Mouse (Mus musculus) kidney, adult 8-10 months (tissue): ENCODE measurements around the gene Sele.

Experiments
- DNase-seq, 2 experiments: peaks; one replicate each; pipeline ENCODE4 v3.0.0; 2022

Gene Sele

DNA sequence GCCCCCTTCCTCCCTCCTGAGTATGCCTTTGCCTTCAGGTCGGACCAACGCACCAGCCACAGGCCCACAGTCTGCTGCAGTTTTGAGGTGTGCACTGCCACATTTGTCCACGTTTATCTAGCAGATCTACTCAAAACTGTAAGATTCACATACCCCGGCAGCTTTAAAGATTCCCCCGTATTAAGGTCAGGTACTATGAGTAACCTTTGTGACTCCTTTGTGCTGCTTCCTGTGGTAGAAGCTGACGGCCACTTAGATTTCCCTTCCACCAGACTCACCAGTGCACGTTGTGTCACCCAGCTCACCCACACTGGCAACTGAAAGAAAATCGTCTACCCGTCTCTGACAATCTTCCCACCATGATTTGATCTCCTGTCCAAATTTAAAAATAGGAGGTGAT, 25.1 kb downstream of the Sele start:
- no peak for DNase-seq

DNA sequence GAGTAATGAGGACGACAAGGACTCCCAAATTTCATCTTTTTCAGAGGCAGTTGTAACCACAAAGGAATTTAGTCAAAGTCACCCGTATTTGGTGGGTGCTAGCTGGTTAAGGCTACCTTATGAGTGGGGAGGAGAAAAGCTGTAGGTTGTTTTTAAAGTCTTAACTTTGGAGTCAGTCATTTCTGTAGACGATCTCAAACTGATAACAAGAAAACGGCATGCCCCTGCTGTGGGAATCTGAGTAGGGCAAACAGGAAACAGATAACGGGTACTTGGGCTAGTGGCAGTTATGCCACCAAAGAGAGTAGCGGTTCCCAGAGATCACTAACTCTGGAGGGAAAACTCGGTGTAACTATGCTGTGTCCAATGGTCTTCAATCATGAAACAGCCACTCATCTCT, 25.8 kb downstream of the Sele start:
- no peak for DNase-seq

DNA sequence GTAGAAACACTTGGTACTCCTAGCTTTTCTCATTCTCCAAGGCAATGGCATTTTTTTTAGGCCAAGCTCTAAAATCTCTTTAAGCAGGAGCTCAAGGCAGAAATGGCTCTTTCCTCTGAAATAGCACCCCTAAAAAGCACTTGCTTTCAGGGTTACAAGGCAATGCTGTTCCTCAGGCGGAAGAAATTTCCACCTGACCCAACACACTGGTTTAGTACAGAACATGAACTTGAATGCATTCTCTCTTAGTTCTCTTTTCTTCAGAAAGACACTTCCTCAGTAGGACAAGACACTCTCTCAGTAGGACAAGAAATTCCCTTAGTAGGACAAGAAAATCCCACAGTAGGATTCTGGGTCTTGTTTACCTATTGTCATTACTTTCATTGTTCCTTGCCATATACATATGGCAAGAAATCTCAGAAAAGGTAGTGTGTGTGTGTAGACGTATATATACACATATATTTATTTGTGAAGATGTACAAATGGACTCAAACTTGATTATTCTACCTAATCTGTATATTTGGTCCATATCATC, 26.6 kb downstream of the Sele start:
- DNase-seq, result no peak

DNA sequence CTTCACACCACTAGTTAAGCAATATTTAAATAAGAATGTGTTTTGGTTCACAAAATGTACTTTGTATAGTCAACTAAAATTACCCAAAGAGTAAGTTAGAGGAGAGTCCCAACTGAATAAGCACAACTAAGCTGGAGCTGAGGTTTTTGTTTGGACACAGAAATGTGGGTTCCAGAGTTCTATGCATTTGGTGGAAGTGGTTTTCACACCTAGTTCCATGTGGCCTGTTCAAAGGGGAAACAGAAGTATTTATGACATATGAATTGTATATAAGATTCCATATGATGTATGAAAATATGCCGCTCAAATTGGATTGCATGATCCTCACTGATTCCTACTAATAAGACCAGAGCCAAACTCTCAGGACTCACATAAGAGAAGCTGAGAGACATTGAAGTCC, 27.4 kb downstream of the Sele start:
- no peak for DNase-seq

DNA sequence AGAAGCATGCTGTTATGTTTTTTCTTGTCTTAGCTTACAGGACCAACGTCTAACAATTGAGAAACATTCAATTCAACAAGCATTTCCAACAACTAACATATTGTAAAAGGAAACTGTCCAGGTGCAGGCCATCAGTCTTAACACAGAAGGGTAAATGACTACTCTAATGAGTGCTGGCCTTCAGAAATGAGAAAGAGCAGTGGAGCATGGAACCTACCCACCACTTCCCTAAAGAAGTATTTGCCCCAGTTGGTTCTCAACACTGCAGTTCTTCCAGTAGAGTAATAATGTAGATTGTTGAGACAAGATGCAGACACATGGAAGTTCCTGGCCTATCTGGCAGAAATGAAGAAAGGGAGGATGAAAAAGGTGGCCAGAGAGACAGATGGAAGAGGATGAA, 28.4 kb downstream of the Sele start:
- DNase-seq, result no peak

DNA sequence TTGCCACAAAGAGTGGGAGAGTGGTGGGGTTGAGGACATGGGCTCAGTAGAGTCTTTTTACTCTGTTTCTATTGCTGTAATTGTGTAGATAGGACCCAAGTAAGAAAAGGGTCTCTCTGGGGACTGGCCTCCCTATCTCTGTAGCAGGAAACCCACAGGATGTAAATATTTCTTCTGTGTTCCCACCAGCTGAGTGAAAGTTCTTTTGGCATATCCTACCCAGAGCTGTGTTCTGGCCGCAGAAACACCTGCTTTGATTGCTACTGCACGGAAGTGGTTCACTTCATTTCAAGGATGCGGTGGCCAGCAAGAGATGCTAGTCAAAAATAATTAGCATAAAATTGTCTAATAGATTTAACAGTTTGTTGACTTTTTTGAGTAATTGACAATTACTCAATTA, 29.0 kb downstream of the Sele start:
- no peak for DNase-seq

DNA sequence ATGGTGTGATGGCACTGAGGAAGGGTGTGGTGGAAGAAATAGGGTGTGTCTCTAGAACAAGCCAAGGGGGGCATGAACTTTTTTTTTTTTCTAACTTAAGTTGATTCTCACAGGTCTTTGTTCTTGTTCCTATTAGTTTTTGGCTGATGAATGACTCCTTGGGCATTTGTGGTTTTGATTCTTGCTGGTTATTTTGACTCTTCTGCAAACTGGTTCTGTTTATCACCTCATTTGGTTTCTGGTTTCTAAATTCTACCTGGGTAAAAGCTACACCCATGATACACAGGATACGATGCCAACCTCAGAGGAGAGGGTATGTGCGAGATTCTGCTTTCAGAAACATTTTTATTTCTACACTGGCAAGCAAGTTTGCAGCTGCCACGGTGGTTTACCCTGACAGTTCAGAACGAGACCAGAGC, 30.3 kb downstream of the Sele start:
- no peak for DNase-seq

DNA sequence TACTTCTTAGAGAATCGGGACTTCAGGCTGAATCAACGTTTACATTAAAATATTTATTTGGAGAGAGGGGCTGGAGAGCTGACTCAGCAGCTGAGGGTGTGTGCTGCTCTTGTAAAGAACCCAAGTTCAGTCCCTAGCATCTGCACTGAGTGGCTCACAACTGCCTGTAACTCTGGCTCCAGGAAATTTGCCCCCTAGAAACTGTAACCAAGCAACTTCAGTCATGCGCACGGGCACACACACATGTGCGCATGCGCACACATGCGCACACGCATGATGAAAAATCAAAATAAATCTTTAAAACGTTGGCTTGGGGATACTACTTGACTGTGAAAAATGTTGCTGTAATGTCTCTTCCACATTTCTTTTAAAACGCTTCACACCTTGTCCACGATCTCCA, 31.1 kb downstream of the Sele start:
- DNase-seq, result no peak

DNA sequence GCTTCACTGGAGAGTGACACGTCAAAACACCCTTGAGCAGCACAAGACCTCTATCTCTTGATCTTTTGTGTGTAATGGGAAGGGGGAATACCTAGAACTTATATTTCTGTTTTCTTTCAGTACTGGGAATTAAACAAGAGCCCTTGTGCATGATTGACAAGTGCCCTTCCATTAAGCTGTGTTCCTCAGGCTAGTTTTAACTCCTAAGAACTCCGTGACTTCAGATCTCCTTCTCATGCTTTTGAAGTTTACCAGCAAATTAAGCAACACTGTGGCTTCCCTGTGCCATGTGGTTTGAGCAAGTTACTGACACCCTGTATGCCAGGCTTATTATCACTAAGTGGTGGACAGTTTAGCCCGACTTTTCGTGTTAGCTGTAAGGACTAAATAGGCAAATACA, 35.0 kb downstream of the Sele start:
- no peak for DNase-seq

DNA sequence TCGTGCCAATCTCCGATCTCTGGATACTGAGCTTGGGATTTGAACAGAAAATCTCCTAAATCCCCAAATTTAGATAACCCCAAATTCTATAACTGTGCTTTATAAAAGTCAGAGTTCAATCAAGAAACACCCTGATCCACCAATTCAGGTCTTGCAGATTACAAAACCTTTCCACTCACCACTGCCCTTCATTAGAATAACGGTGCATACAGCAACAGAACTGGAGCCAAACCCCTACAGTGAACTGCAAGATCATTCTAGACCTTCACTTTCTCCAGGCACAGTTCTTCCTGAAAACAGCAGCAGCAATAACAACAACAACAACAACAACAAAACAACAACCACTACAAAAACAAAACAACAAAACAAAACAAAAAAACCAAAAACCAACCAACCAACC, 38.8 kb downstream of the Sele start:
- DNase-seq, result no peak

DNA sequence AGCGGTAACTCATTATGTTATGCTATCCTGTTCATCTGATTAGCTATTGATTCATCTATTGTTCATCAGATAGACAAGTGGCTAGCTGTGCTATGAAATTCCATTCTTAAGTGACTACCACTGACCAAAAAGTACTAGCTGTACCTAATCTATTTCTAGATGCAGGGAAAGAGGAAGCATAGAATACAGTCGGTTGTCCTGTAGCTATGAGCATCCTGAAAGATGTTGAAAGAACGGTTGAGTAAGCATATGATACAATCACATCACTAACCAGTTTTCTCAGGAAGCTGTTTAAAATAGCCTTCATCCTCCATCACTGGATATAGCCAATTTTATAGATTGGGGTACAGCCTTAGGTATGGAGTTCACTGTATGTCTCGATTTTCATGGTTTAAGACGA, 39.8 kb downstream of the Sele start:
- DNase-seq, result no peak

DNA sequence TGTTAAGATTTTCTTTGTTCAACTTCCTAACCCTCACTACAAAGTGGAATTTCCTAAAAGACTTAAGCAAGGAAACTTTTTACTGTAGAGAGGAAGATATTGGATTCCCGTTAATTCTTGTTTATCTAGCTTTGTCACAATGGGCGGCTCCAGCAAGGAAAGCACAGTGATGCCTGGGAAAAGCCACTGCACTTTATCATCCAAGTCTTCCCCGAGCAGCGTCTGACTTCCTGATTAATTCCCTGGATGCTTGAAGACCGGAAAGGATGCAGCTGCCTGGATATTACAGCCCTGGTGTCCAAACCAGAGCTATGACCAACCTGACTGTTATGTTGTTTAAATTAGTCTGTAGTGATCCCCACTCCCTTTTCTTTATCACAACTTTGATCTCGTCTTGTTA, 48.7 kb downstream of the Sele start:
- peak; percentile 13 to 20 for DNase-seq

DNA sequence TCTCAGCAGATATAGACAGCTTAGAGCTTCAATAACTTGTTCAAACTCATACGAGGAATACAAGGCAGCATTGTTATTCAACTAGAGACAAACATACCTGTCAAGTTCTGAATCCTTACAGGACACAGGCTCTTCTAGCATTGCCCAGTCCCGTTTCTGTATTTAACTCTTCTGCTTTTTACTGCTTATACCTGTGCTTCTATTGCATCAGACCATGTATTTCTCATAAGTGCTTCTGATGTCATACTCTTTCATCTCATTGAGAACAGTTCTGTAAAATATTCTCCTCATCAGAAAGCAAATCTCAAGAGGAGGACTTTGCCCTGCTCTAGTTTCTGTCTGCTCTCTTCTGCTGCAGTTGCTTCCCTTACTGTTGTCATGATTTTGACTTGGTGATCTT, 49.9 kb downstream of the Sele start:
- no peak for DNase-seq

DNA sequence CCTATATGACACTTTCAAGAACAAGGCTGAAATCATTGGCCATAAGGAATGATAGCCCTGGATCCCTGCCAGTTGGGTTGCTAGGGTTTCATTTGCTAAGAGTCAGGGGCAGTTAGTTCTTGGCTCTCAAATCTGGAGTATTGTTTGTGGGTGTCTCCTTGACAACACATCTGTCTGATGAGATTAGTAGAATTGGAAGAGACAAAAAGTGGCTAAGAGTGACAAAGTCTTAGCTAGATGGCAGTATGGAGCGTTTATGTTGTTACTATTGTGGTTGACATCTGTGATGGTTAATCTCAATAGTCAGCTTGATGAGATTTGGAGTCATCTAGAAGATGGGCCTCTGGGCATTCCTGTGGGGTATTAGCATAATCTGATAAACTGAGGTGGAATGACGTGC, 50.3 kb downstream of the Sele start:
- DNase-seq, result no peak
